Mouse (Mus musculus): ENCODE results near the gene Pus1. TPM values are rescaled to one million over a fixed set of nuclear protein-coding genes. Genes with fewer than 3 reads are reported as not detected.
"Not testable (repeated sequence)": the region's sequence is repeated elsewhere in the genome, so short reads cannot be mapped to it uniquely, and the experiment has no call there.

The Pus1 gene
- total RNA-seq, 2 experiments from 2014 or later: 10.7 to 11.4 TPM

- DNase-seq (ENCODE audit: low spot score): no peak
These were observed 1.2 kb upstream of the Pus1 start for GRCm38 (mm10) chr5:110781529-110782238.

- DNase-seq (ENCODE audit: low spot score): no peak
These were observed 486 bp upstream of the Pus1 start for GRCm38 (mm10) chr5:110780761-110781528.

- no peak for DNase-seq (ENCODE audit: low spot score)
These were observed 1.0 kb downstream of the Pus1 start for GRCm38 (mm10) chr5:110779276-110779997.

GRCm38 (mm10) chr5:110778263-110778662 is 2.2 kb downstream of the Pus1 start:
- DNase-seq (ENCODE audit: low spot score): no peak

GRCm38 (mm10) chr5:110776141-110776540 is 4.3 kb downstream of the Pus1 start:
- no peak for DNase-seq (ENCODE audit: low spot score)

- no peak for DNase-seq (ENCODE audit: low spot score)
These were observed 5.9 kb downstream of the Pus1 start for GRCm38 (mm10) chr5:110774511-110774910.

- DNase-seq (ENCODE audit: low spot score): not testable (repeated sequence)
These were observed 7.5 kb downstream of the Pus1 start for GRCm38 (mm10) chr5:110772945-110773344.

- peak; percentile 100 for DNase-seq (ENCODE audit: low spot score)
These were observed 9.9 kb downstream of the Pus1 start, which contains the start of gene Ep400 for GRCm38 (mm10) chr5:110770448-110771158. Gene Ep400 (minus strand): TSS chr5:110770717.

- no peak for DNase-seq (ENCODE audit: low spot score)
These were observed 10.4 kb downstream of the Pus1 start for GRCm38 (mm10) chr5:110770031-110770445.

GRCm38 (mm10) chr5:110769272-110769671 is 11.2 kb downstream of the Pus1 start:
- DNase-seq (ENCODE audit: low spot score): no peak

- DNase-seq (ENCODE audit: low spot score): no peak
These were observed 16.6 kb downstream of the Pus1 start for GRCm38 (mm10) chr5:110763890-110764289.

- no peak for DNase-seq (ENCODE audit: low spot score)
These were observed 35.4 kb downstream of the Pus1 start for GRCm38 (mm10) chr5:110745021-110745420.

- DNase-seq (ENCODE audit: low spot score): no peak
These were observed 40.8 kb downstream of the Pus1 start for GRCm38 (mm10) chr5:110739496-110740275.

GRCm38 (mm10) chr5:110735606-110736005 is 44.9 kb downstream of the Pus1 start:
- DNase-seq (ENCODE audit: low spot score): no peak

GRCm38 (mm10) chr5:110733231-110733823 is 47.1 kb downstream of the Pus1 start:
- DNase-seq (ENCODE audit: low spot score): no peak

GRCm38 (mm10) chr5:110731227-110731626 is 49.2 kb downstream of the Pus1 start:
- DNase-seq (ENCODE audit: low spot score): no peak

GRCm38 (mm10) chr5:110727850-110728249 is 52.6 kb downstream of the Pus1 start:
- DNase-seq (ENCODE audit: low spot score): peak; percentile 14
